Mouse (Mus musculus): ENCODE data around the gene Gp5. TPM values are rescaled to one million over a fixed set of nuclear protein-coding genes. Genes with fewer than 3 reads are reported as not detected.

The Gp5 gene
- polyA plus RNA-seq, 1 experiment: 0.50 TPM

- no peaks in the 10 kb centered on the region for H3K27me3 ChIP-seq (ENCODE audit: control insufficient read depth, insufficient read depth, insufficient read length)
- TF ChIP-seq E2F4 (IDR thresholded peaks at IDR 0.05; ENCODE audit: insufficient read depth) (no peak), SRF (IDR thresholded peaks at IDR 0.05; ENCODE audit: control insufficient read depth, insufficient read length, low read depth) (no peak), TCF3 (IDR thresholded peaks at IDR 0.05; ENCODE audit: insufficient read length, low read depth) (no peak), MYOD1 (IDR thresholded peaks at IDR 0.05; ENCODE audit: control insufficient read depth in 1 of 3, insufficient read length in 2 of 3, low read depth in 2 of 3) (no peak), MAX (IDR thresholded peaks at IDR 0.05; ENCODE audit: low read depth) (no peak), REST (IDR thresholded peaks at IDR 0.05; ENCODE audit: insufficient read depth, insufficient read length) (no peak), CEBPB (IDR thresholded peaks at IDR 0.05; ENCODE audit: insufficient read depth, poor library complexity, severe bottlenecking) (no peak), TCF12 (IDR thresholded peaks at IDR 0.05; ENCODE audit: insufficient read depth, poor library complexity, severe bottlenecking) (no peak), MYOG (IDR thresholded peaks at IDR 0.05; ENCODE audit: control insufficient read depth in 1 of 3, insufficient read depth in 1 of 3, insufficient read length in 2 of 3, low read depth in 2 of 3) (no peak), USF1 (IDR thresholded peaks at IDR 0.05; ENCODE audit: low read depth) (no peak), POLR2A (IDR thresholded peaks at IDR 0.05; ENCODE audit: insufficient read length, low read depth) (no peak), POLR2AphosphoS2 (IDR thresholded peaks at IDR 0.05; ENCODE audit: insufficient read length, low read depth) (no peak)
- no peak overlapping the region for H3K4me3 ChIP-seq
- no peaks in the 10 kb centered on the region for H3K36me3 ChIP-seq (ENCODE audit: control insufficient read depth, insufficient read depth)
- peak overlapping the region; percentile 8 for H3K4me2 ChIP-seq (ENCODE audit: low read depth)
- no peaks in the 10 kb centered on the region for H3K79me2 ChIP-seq (ENCODE audit: control insufficient read depth, insufficient read depth)
- no peak overlapping the region for H3ac ChIP-seq (ENCODE audit: control insufficient read depth, insufficient read length)
Observed at GRCm38 (mm10) chr16:30257718-30258117, 52.9 kb downstream of the Gp5 start.

Other genes with a start within 250 kb of the Gp5 start
- 35.8 TPM for gene Hes1, start 246.4 kb downstream of the Gp5 start, polyA plus RNA-seq (2012; fragmentation: generic; extraction: Trizol)
- not detected for gene Cpn2, start 43.3 kb downstream of the Gp5 start, polyA plus RNA-seq (2012; fragmentation: generic; extraction: Trizol)
- gene Lrrc15, start 27.5 kb downstream of the Gp5 start, polyA plus RNA-seq (2012; fragmentation: generic; extraction: Trizol): 0.04 TPM
- gene Atp13a3, start 95.2 kb upstream of the Gp5 start, polyA plus RNA-seq (2012; fragmentation: generic; extraction: Trizol): 53.4 TPM
- 1.1 TPM for gene Tmem44, start 240.1 kb upstream of the Gp5 start, polyA plus RNA-seq (2012; fragmentation: generic; extraction: Trizol)